Mouse (Mus musculus): ENCODE data around the gene Rabggta. TPM values are rescaled to one million over a fixed set of nuclear protein-coding genes. Genes with fewer than 3 reads are reported as not detected.

Rabggta gene
- polyA plus RNA-seq, 1 experiment from 2014 or later = 36.9 TPM

- Histone ChIP-seq H3K4me1 (ENCODE audit: control insufficient read depth, insufficient read depth, low read length) (peaks cover 3% of the 10 kb centered on the region; the same call in 1 of the 2 replicates), H3K9me3 (ENCODE audit: control insufficient read depth, low read length) (no peaks in the 10 kb centered on the region), H3K4me2 (ENCODE audit: low read depth, low read length) (no peak overlapping the region), H3K9ac (ENCODE audit: low read depth, low read length) (no peak overlapping the region), H3K27me3 (replicated peaks; ENCODE audit: control insufficient read depth, insufficient read depth, low read length) (no peaks in the 10 kb centered on the region), H3K27ac (ENCODE audit: low read length) (no peak overlapping the region), H3K36me3 (ENCODE audit: control insufficient read depth, insufficient read depth, low read length) (no peaks in the 10 kb centered on the region), H3K4me3 (ENCODE audit: low read length) (no peak overlapping the region)
- no peak for ATAC-seq
- WGBS = 95% methylated on average over 7 of the region's 7 CpGs
Measured at GRCm38 (mm10) chr14:55723433-55723832, 1.4 kb upstream of the Rabggta start.

GRCm38 (mm10) chr14:55722438-55722945 is 429 bp upstream of the Rabggta start:
- no peaks in the 10 kb centered on the region for H3K9me3 ChIP-seq (ENCODE audit: control insufficient read depth, low read length)
- no peaks in the 10 kb centered on the region for H3K27me3 ChIP-seq (replicated peaks; ENCODE audit: control insufficient read depth, insufficient read depth, low read length)
- peak overlapping the region; percentile 83 for H3K4me3 ChIP-seq (ENCODE audit: low read length)
- H3K27ac ChIP-seq (ENCODE audit: low read length) = no peak overlapping the region
- ATAC-seq = no peak; the same call in 1 of the 2 replicates
- peaks cover 3% of the 10 kb centered on the region; the same call in 1 of the 2 replicates for H3K4me1 ChIP-seq (ENCODE audit: control insufficient read depth, insufficient read depth, low read length)
- H3K9ac ChIP-seq (ENCODE audit: low read depth, low read length) = peak overlapping the region; percentile 91
- H3K36me3 ChIP-seq (ENCODE audit: control insufficient read depth, insufficient read depth, low read length) = 0 out of 2 replicates have a peak, but pooled peaks cover 2% of the 10 kb centered on the region
- WGBS = 51% methylated on average over 8 of the region's 8 CpGs
- peak overlapping the region; percentile 64 for H3K4me2 ChIP-seq (ENCODE audit: low read depth, low read length)

GRCm38 (mm10) chr14:55721076-55721475 is 987 bp downstream of the Rabggta start:
- WGBS = 70% methylated on average over 6 of the region's 6 CpGs
- H3K4me3 ChIP-seq (ENCODE audit: low read length) = peak overlapping the region; percentile 83
- H3K27me3 ChIP-seq (replicated peaks; ENCODE audit: control insufficient read depth, insufficient read depth, low read length) = no peaks in the 10 kb centered on the region
- H3K27ac ChIP-seq (ENCODE audit: low read length) = peak overlapping the region; percentile 92; the same call in 1 of the 2 replicates
- no peaks in the 10 kb centered on the region for H3K9me3 ChIP-seq (ENCODE audit: control insufficient read depth, low read length)
- H3K4me2 ChIP-seq (ENCODE audit: low read depth, low read length) = peak overlapping the region; percentile 64
- ATAC-seq = no peak
- 0 out of 2 replicates have a peak, but pooled peaks cover 2% of the 10 kb centered on the region for H3K36me3 ChIP-seq (ENCODE audit: control insufficient read depth, insufficient read depth, low read length)
- H3K9ac ChIP-seq (ENCODE audit: low read depth, low read length) = peak overlapping the region; percentile 91; the same call in 1 of the 2 replicates
- H3K4me1 ChIP-seq (ENCODE audit: control insufficient read depth, insufficient read depth, low read length) = peaks cover 3% of the 10 kb centered on the region; the same call in 1 of the 2 replicates

GRCm38 (mm10) chr14:55720666-55721065 is 1.4 kb downstream of the Rabggta start:
- Histone ChIP-seq H3K27me3 (replicated peaks; ENCODE audit: control insufficient read depth, insufficient read depth, low read length) (no peaks in the 10 kb centered on the region), H3K9ac (ENCODE audit: low read depth, low read length) (no peak overlapping the region), H3K36me3 (ENCODE audit: control insufficient read depth, insufficient read depth, low read length) (0 out of 2 replicates have a peak, but pooled peaks cover 2% of the 10 kb centered on the region), H3K4me3 (ENCODE audit: low read length) (no peak overlapping the region), H3K4me2 (ENCODE audit: low read depth, low read length) (no peak overlapping the region), H3K9me3 (ENCODE audit: control insufficient read depth, low read length) (no peaks in the 10 kb centered on the region), H3K4me1 (ENCODE audit: control insufficient read depth, insufficient read depth, low read length) (peaks cover 3% of the 10 kb centered on the region; the same call in 1 of the 2 replicates), H3K27ac (ENCODE audit: low read length) (no peak overlapping the region)
- 90% methylated on average over 12 of the region's 12 CpGs for WGBS
- ATAC-seq = no peak

- Histone ChIP-seq H3K4me3 (ENCODE audit: low read length) (no peak overlapping the region), H3K9ac (ENCODE audit: low read depth, low read length) (0 out of 2 replicates have a peak overlapping the region, but pooled peaks have one; percentile 5), H3K4me2 (ENCODE audit: low read depth, low read length) (no peak overlapping the region), H3K9me3 (ENCODE audit: control insufficient read depth, low read length) (no peaks in the 10 kb centered on the region), H3K4me1 (ENCODE audit: control insufficient read depth, insufficient read depth, low read length) (peaks cover 7% of the 10 kb centered on the region; the same call in 1 of the 2 replicates), H3K27ac (ENCODE audit: low read length) (no peak overlapping the region), H3K27me3 (replicated peaks; ENCODE audit: control insufficient read depth, insufficient read depth, low read length) (no peaks in the 10 kb centered on the region), H3K36me3 (ENCODE audit: control insufficient read depth, insufficient read depth, low read length) (0 out of 2 replicates have a peak, but pooled peaks cover 2% of the 10 kb centered on the region)
- ATAC-seq = no peak
- 87% methylated on average over 6 of the region's 6 CpGs for WGBS
Measured at GRCm38 (mm10) chr14:55719737-55720136, 2.3 kb downstream of the Rabggta start.

- H3K27ac ChIP-seq (ENCODE audit: low read length) = no peak overlapping the region
- no peak overlapping the region for H3K9ac ChIP-seq (ENCODE audit: low read depth, low read length)
- H3K4me3 ChIP-seq (ENCODE audit: low read length) = no peak overlapping the region
- no peak overlapping the region for H3K4me2 ChIP-seq (ENCODE audit: low read depth, low read length)
- no peaks in the 10 kb centered on the region for H3K27me3 ChIP-seq (replicated peaks; ENCODE audit: control insufficient read depth, insufficient read depth, low read length)
- WGBS = 78% methylated on average over 8 of the region's 8 CpGs
- no peaks in the 10 kb centered on the region for H3K9me3 ChIP-seq (ENCODE audit: control insufficient read depth, low read length)
- peaks cover 21% of the 10 kb centered on the region for H3K4me1 ChIP-seq (ENCODE audit: control insufficient read depth, insufficient read depth, low read length)
- no peak for ATAC-seq
- 0 out of 2 replicates have a peak, but pooled peaks cover 2% of the 10 kb centered on the region for H3K36me3 ChIP-seq (ENCODE audit: control insufficient read depth, insufficient read depth, low read length)
Measured at GRCm38 (mm10) chr14:55716884-55717283, 5.2 kb downstream of the Rabggta start.

- Histone ChIP-seq H3K9ac (ENCODE audit: low read depth, low read length) (no peak overlapping the region), H3K27ac (ENCODE audit: low read length) (no peak overlapping the region), H3K4me2 (ENCODE audit: low read depth, low read length) (no peak overlapping the region), H3K9me3 (ENCODE audit: control insufficient read depth, low read length) (no peaks in the 10 kb centered on the region), H3K27me3 (replicated peaks; ENCODE audit: control insufficient read depth, insufficient read depth, low read length) (no peaks in the 10 kb centered on the region), H3K36me3 (ENCODE audit: control insufficient read depth, insufficient read depth, low read length) (0 out of 2 replicates have a peak, but pooled peaks cover 2% of the 10 kb centered on the region), H3K4me1 (ENCODE audit: control insufficient read depth, insufficient read depth, low read length) (peaks cover 21% of the 10 kb centered on the region), H3K4me3 (ENCODE audit: low read length) (no peak overlapping the region)
- ATAC-seq = no peak
- WGBS = 93% methylated on average over 6 of the region's 6 CpGs
Measured at GRCm38 (mm10) chr14:55716271-55716670, 5.8 kb downstream of the Rabggta start.

- H3K9me3 ChIP-seq (ENCODE audit: control insufficient read depth, low read length) = no peaks in the 10 kb centered on the region
- no peak overlapping the region for H3K27ac ChIP-seq (ENCODE audit: low read length)
- no peak overlapping the region for H3K9ac ChIP-seq (ENCODE audit: low read depth, low read length)
- 0 out of 2 replicates have a peak, but pooled peaks cover 2% of the 10 kb centered on the region for H3K36me3 ChIP-seq (ENCODE audit: control insufficient read depth, insufficient read depth, low read length)
- H3K4me1 ChIP-seq (ENCODE audit: control insufficient read depth, insufficient read depth, low read length) = peaks cover 21% of the 10 kb centered on the region
- H3K27me3 ChIP-seq (replicated peaks; ENCODE audit: control insufficient read depth, insufficient read depth, low read length) = no peaks in the 10 kb centered on the region
- 22% methylated on average over 6 of the region's 6 CpGs for WGBS
- no peak overlapping the region for H3K4me2 ChIP-seq (ENCODE audit: low read depth, low read length)
- H3K4me3 ChIP-seq (ENCODE audit: low read length) = no peak overlapping the region
- ATAC-seq = no peak
Measured at GRCm38 (mm10) chr14:55714893-55715292, 7.2 kb downstream of the Rabggta start.

DNA sequence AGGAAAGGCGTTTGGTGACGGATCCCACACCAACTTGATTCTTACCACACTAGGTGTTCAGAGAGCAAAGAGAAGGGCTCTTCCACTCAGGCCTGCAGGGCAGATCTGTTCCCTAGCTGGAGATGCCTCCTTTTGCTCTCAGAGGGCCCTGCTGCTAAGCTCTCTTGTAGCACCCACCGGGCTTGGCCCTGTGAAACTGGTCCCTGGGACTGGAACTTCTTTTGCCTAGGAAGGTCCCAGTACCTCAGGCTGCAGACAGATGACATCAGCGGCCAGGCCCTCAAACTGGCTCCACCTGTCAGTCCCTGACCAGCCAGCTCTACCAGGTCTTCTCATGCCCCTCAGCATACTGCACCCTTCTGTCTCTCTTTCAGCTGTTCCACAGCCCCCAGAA is 8.3 kb downstream of the Rabggta start, which contains the start of gene Tgm1:
TSS of gene Tgm1 (minus strand) at position 198 of the 394 bp plus-strand sequence.
- ATAC-seq = peak; percentile 21
- peak within 1 kb of the TSS; percentile 77 for H3K4me2 ChIP-seq (ENCODE audit: low read depth, low read length)
- H3K4me1 ChIP-seq (ENCODE audit: control insufficient read depth, insufficient read depth, low read length) = peaks cover 21% of the 10 kb centered on the region
- peak within 1 kb of the TSS; percentile 65 for H3K9ac ChIP-seq (ENCODE audit: low read depth, low read length)
- H3K36me3 ChIP-seq (ENCODE audit: control insufficient read depth, insufficient read depth, low read length) = 0 out of 2 replicates have a peak, but pooled peaks cover 2% of the 10 kb centered on the region
- no peak within 1 kb of the TSS for H3K27ac ChIP-seq (ENCODE audit: low read length)
- no peaks in the 10 kb centered on the region for H3K27me3 ChIP-seq (replicated peaks; ENCODE audit: control insufficient read depth, insufficient read depth, low read length)
- H3K9me3 ChIP-seq (ENCODE audit: control insufficient read depth, low read length) = no peaks in the 10 kb centered on the region
- 14% methylated on average over 4 of the region's 4 CpGs for WGBS
- H3K4me3 ChIP-seq (ENCODE audit: low read length) = peak within 1 kb of the TSS; percentile 40

All from intestine, embryonic 16.5 days (tissue).